ENCODE assay signal across 25 mouse cellular contexts in the genomic region with DNA sequence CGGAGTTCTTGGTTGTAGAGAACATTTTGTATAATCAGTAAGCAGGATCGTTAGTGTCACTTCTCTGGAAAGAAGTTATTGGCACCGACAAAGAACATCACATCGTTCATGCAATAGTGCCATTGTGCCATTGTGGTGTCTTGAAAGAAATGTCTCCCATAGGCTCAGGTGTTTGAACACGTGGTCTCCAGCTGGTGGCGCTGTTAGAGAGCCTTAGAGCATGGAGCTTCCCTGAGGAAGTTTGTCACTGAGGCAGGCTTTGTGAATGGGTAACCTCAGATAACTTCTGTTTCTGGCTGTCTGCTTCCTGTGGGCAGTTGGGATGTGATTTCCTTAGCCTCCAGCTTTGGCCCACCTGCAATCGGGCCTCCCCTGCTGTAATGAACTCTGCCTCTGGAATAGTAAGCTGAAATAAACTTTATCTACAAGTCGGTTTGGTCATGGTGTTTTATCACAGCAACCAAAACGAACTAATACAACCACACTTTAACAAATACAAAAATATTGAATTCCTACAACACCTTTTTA. TPM values are rescaled to one million over a fixed set of nuclear protein-coding genes. Genes with fewer than 3 reads are reported as not detected.
A peak's percentile ranks its signal among the peaks of the same experiment; 100 is the strongest.
DNase-seq lines count a peak whose midpoint lies in the region; ATAC-seq and TF ChIP-seq lines count a peak whose summit lies in the region.
"Had no signal": no experiment of that assay in that cellular context is flagged by ENCODE, and none has a peak within 500 bp of the region (broad histone marks: within the 10 kb centered on the region; RNA-seq: fewer than 3 reads in every experiment).

No protein-coding gene starts in this region.

- TF ChIP-seq EP300 in heart, adult 2 months (IDR thresholded peaks at IDR 0.05; ENCODE audit: insufficient read depth, low read depth, low read length): no peak
- no peak for TF ChIP-seq EP300 in stomach, postnatal 0 days (optimal IDR thresholded peaks at IDR 0.05)

- peaks cover 3% of the 10 kb centered on the region; the same call in 1 of the 2 replicates for H3K36me3 ChIP-seq in heart, adult 2 months (ENCODE audit: control insufficient read depth, insufficient read depth, low read length)
- H3K36me3 ChIP-seq in liver, adult 2 months (ENCODE audit: control insufficient read depth, insufficient read depth, low read length): no peaks in the 10 kb centered on the region
- H3K36me3 ChIP-seq in liver, embryonic 12.5 days: no peaks in the 10 kb centered on the region
- H3K36me3 ChIP-seq in stomach, postnatal 0 days (ENCODE audit: control insufficient read depth, insufficient read depth, low read length): no peaks in the 10 kb centered on the region
- H3K36me3 ChIP-seq: liver, embryonic 13.5 days; midbrain, embryonic 13.5 days had no signal

- no peak overlapping the region for H3K4me3 ChIP-seq in heart, adult 2 months
- no peak overlapping the region for H3K4me3 ChIP-seq in liver, adult 2 months (ENCODE audit: insufficient read depth, low read depth, low read length)
- no peak overlapping the region for H3K4me3 ChIP-seq in liver, embryonic 12.5 days
- H3K4me3 ChIP-seq in stomach, postnatal 0 days (ENCODE audit: low read depth, low read length): no peak overlapping the region
- H3K4me3 ChIP-seq: embryonic facial prominence, embryonic 10.5 days; liver, embryonic 13.5 days; midbrain, embryonic 13.5 days had no signal

- H3K9me3 ChIP-seq in liver, embryonic 12.5 days (replicated peaks): 0 out of 2 replicates have a peak, but pooled peaks cover 4% of the 10 kb centered on the region
- H3K9me3 ChIP-seq in stomach, postnatal 0 days (ENCODE audit: control insufficient read depth, low read length): no peaks in the 10 kb centered on the region
- H3K9me3 ChIP-seq: liver, embryonic 13.5 days; midbrain, embryonic 13.5 days had no signal

- intact Hi-C loops in heart, adult 2 months (cut with DNase I): no loop called here
- intact Hi-C loops in heart, postnatal 10 days (cut with DNase I): no loop called here

- H3K79me2 ChIP-seq in heart, adult 2 months (replicated peaks; ENCODE audit: control insufficient read depth, insufficient read depth, low read length): no peaks in the 10 kb centered on the region
- no peaks in the 10 kb centered on the region for H3K79me2 ChIP-seq in liver, adult 2 months (ENCODE audit: control insufficient read depth, insufficient read depth, low read length)

- no peak for DNase-seq in heart, adult 2 months
- DNase-seq in heart, postnatal 10 days: no peak
- no peak for DNase-seq in liver, adult 2 months (ENCODE audit: extremely low read depth, low read depth, low spot score)
- DNase-seq in retina, postnatal 1 day: peak; percentile 28
- no peak for DNase-seq in retina, embryonic 14.5 days (ENCODE audit: low spot score)
- DNase-seq in stomach, postnatal 0 days (ENCODE audit: low spot score): no peak
- DNase-seq in frontal cortex, postnatal 36 days (ENCODE audit: low spot score in 2 of 2): no peak
- DNase-seq: B cell, adult 2 months; cerebellum, adult 11-12 months; cerebellum, postnatal 36 days; kidney, postnatal 25 days; liver, embryonic 13.5 days; spleen, adult 18-20 months; thymus, postnatal 14 days had no signal

- H3K4me1 ChIP-seq in heart, adult 2 months (ENCODE audit: control insufficient read depth, insufficient read depth, low read length): peaks cover 7% of the 10 kb centered on the region
- H3K4me1 ChIP-seq in liver, adult 2 months (ENCODE audit: control insufficient read depth, insufficient read depth, low read length): 0 out of 2 replicates have a peak, but pooled peaks cover 4% of the 10 kb centered on the region
- H3K4me1 ChIP-seq in liver, embryonic 12.5 days: peaks cover 10% of the 10 kb centered on the region
- no peaks in the 10 kb centered on the region for H3K4me1 ChIP-seq in stomach, postnatal 0 days (replicated peaks; ENCODE audit: control insufficient read depth, insufficient read depth)

- TF ChIP-seq CTCF in heart, adult 2 months (IDR thresholded peaks at IDR 0.05): peak; percentile 48
- TF ChIP-seq CTCF in liver, adult 2 months (IDR thresholded peaks at IDR 0.05; ENCODE audit: low read depth, low read length): peak; percentile 9; the same call in 1 of the 2 replicates
- peak; percentile 50 for TF ChIP-seq CTCF in stomach, postnatal 0 days (IDR thresholded peaks at IDR 0.05; ENCODE audit: low read depth)

- no peaks in the 10 kb centered on the region for H3K27me3 ChIP-seq in heart, adult 2 months (ENCODE audit: control insufficient read depth, insufficient read depth, low read length)
- H3K27me3 ChIP-seq in liver, adult 2 months (ENCODE audit: control insufficient read depth, insufficient read depth, low read length): no peaks in the 10 kb centered on the region
- H3K27me3 ChIP-seq in liver, embryonic 12.5 days (replicated peaks): no peaks in the 10 kb centered on the region
- no peaks in the 10 kb centered on the region for H3K27me3 ChIP-seq in stomach, postnatal 0 days (ENCODE audit: control insufficient read depth, insufficient read depth, low read length)
- H3K27me3 ChIP-seq: liver, embryonic 13.5 days; midbrain, embryonic 13.5 days had no signal

- WGBS in heart, adult 2 months: 91% methylated on average over 9 of the region's 9 CpGs
- WGBS in liver, adult 2 months: 94% methylated on average over 9 of the region's 9 CpGs
- whole genome bisulfite sequencing in liver, embryonic 12.5 days (ENCODE audit: insufficient replicate concordance): 83% methylated on average over 9 of the region's 9 CpGs
- 91% methylated on average over 9 of the region's 9 CpGs for WGBS in stomach, postnatal 0 days

- no peak overlapping the region for H3K27ac ChIP-seq in heart, adult 2 months
- no peak overlapping the region for H3K27ac ChIP-seq in liver, adult 2 months (replicated peaks; ENCODE audit: insufficient read depth, low read depth, low read length)
- no peak overlapping the region for H3K27ac ChIP-seq in liver, embryonic 12.5 days
- H3K27ac ChIP-seq in stomach, postnatal 0 days (replicated peaks): no peak overlapping the region
- H3K27ac ChIP-seq: embryonic facial prominence, embryonic 10.5 days; liver, embryonic 13.5 days; macrophage; midbrain, embryonic 13.5 days had no signal

- no peak for TF ChIP-seq POLR2A in heart, adult 2 months (IDR thresholded peaks at IDR 0.05; ENCODE audit: insufficient read depth, low read depth, low read length)
- TF ChIP-seq POLR2A in liver, adult 2 months (IDR thresholded peaks at IDR 0.05; ENCODE audit: extremely low read depth, insufficient read depth, low read length): no peak

- H3K4me2 ChIP-seq in liver, embryonic 12.5 days: no peak overlapping the region
- no peak overlapping the region for H3K4me2 ChIP-seq in stomach, postnatal 0 days (replicated peaks; ENCODE audit: low read depth)
- H3K4me2 ChIP-seq: liver, embryonic 13.5 days; midbrain, embryonic 13.5 days had no signal

- no peak overlapping the region for H3K9ac ChIP-seq in heart, adult 2 months (ENCODE audit: low read depth, low read length)
- no peak overlapping the region for H3K9ac ChIP-seq in liver, adult 2 months (ENCODE audit: low read depth, low read length)
- H3K9ac ChIP-seq in liver, embryonic 12.5 days: no peak overlapping the region
- no peak overlapping the region for H3K9ac ChIP-seq in stomach, postnatal 0 days (ENCODE audit: low read length)
- H3K9ac ChIP-seq: liver, embryonic 13.5 days; midbrain, embryonic 13.5 days had no signal

- no peak for ATAC-seq in liver, embryonic 12.5 days
- no peak for ATAC-seq in stomach, postnatal 0 days (ENCODE audit: low FRiP score, low TSS enrichment)
- ATAC-seq: forebrain, embryonic 14.5 days; intestine, embryonic 16.5 days; midbrain, embryonic 13.5 days had no signal

RNA-seq across cellular contexts. Expression of a gene that starts 6.7 kb away (rescaled TPM):
- 100 to 1,000 TPM; 189 to 204 TPM for total RNA-seq in heart, adult 2 months (2021)
- polyA plus RNA-seq in heart, adult 2 months (2012; rRNA removed): 28.8 and 68.2 TPM in 2 replicates
- total RNA-seq in heart, postnatal 10 days (2021): 100 to 1,000 TPM; 231 to 270 TPM
- 78.8 and 96.2 TPM in 2 replicates for total RNA-seq in liver, adult 2 months (2014; rRNA removed)
- polyA plus RNA-seq in liver, adult 2 months (2012; rRNA removed): 27.3 and 32.2 TPM in 2 replicates
- polyA plus RNA-seq in liver, embryonic 12.5 days (2016; fragmentation: Nextera tagmentation; extraction: Ambion mirVana): 112 and 122 TPM in 2 replicates
- 67.9 and 89.9 TPM in 2 replicates for polyA plus RNA-seq in stomach, postnatal 0 days (2015; fragmentation: Nextera tagmentation; extraction: Ambion mirVana)

RNA-seq across cellular contexts. Expression of a gene that starts 52.4 kb away (rescaled TPM):
- not detected for total RNA-seq in heart, adult 2 months (2021)
- polyA plus RNA-seq in heart, adult 2 months (2012; rRNA removed): 0.06 and 0.09 TPM in 2 replicates
- not detected for total RNA-seq in heart, postnatal 10 days (2021)
- total RNA-seq in liver, adult 2 months (2014; rRNA removed): not detected in 2 replicates
- polyA plus RNA-seq in liver, adult 2 months (2012; rRNA removed): not detected in 2 replicates
- polyA plus RNA-seq in liver, embryonic 12.5 days (2016; fragmentation: Nextera tagmentation; extraction: Ambion mirVana): not detected in 2 replicates
- polyA plus RNA-seq in stomach, postnatal 0 days (2015; fragmentation: Nextera tagmentation; extraction: Ambion mirVana): not detected in 2 replicates
- total RNA-seq: left cerebral cortex, postnatal 25 days had no signal
- polyA plus RNA-seq: embryonic facial prominence, embryonic 10.5 days; forebrain, embryonic 14.5 days; G1E; heart, embryonic 14.5 days; hindbrain, embryonic 11.5 days; intestine, embryonic 16.5 days; liver, embryonic 13.5 days; macrophage; stomach, embryonic 14.5 days had no signal
